Mouse (Mus musculus): Measurements from ENCODE around the gene Rbm8a.

- no peak for TF ChIP-seq CTCF (IDR thresholded peaks at IDR 0.05; ENCODE audit: low read depth)
- no peak for TF ChIP-seq EP300 (IDR thresholded peaks at IDR 0.05; ENCODE audit: low read depth)
Measured at GRCm38 (mm10) chr3:96581141-96581540, 48.6 kb upstream of the Rbm8a start.
